Mouse (Mus musculus): ENCODE results near the gene 4931428F04Rik.

DNA sequence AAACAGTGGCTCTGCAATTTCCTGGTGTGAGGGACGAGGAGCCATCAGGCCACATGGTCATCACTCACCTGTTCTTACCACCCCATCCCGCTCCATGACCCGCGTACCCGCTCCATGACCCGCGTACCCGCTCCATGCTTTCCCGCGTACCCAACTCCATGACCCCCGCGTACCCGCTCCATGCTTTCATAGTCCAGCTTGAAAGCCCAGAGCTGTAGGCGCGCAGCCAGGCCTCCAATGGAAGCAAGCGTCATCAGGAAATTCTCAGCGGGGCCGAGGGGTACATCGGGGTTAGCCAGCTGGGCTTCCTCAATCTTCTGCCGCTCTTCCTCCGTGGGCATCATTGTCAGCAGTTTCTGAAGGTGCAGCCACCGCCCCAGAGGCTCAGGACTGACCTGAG, 41.8 kb upstream of the 4931428F04Rik start:
- TF ChIP-seq CTCF (IDR thresholded peaks at IDR 0.05; ENCODE audit: low read depth, low read length) (no peak), POLR2A (IDR thresholded peaks at IDR 0.05; ENCODE audit: extremely low read depth, insufficient read depth, low read length) (no peak)
